Mouse (Mus musculus) hindbrain, postnatal 0 days (tissue): ENCODE measurements at regions not wholly inside any gene's neighbourhood (a gene's known extent, or its start where the extent isn't known, plus 50 kb on each side); places are given as distances from the start of the nearest gene placed in this dataset.

ENCODE experiments used
- ATAC-seq: fragments of 200-750 bp; cut with Nextera tagmentation; 2 replicates; pipeline ENCODE4 v1.8.0; 2017; ENCODE audit warnings: mild to moderate bottlenecking, moderate TSS enrichment, moderate library complexity
- DNase-seq: peaks from one replicate; pipeline ENCODE4 v3.0.0-alpha.2; 2015; ENCODE audit warnings: low spot score
- H3K27ac ChIP-seq: fragments of 300-500 bp; sonication (generic); 2 replicates; pipeline ENCODE4 v1.5.1; 2014; ENCODE audit warnings: mild to moderate bottlenecking
- H3K27me3 ChIP-seq: fragments of 300-500 bp; sonication (generic); 2 replicates; pipeline ENCODE4 v1.6.1; 2014; ENCODE audit warnings: low read length, mixed read lengths; ENCODE audit not compliant: insufficient read depth
- H3K36me3 ChIP-seq: fragments of 300-500 bp; sonication (generic); 2 replicates; pipeline ENCODE4 v1.6.1; 2014; ENCODE audit warnings: low read length, mixed read lengths; ENCODE audit not compliant: insufficient read depth
- H3K4me1 ChIP-seq: fragments of 300-500 bp; sonication (generic); 2 replicates; pipeline ENCODE4 v1.6.1; 2014; ENCODE audit warnings: antibody characterized with exemption, low read length, mixed read lengths; ENCODE audit not compliant: insufficient read depth
- H3K4me2 ChIP-seq: fragments of 300-500 bp; sonication (generic); 2 replicates; pipeline ENCODE4 v1.6.1; 2014; ENCODE audit warnings: low read depth, mild to moderate bottlenecking, low read length, moderate library complexity, mixed read lengths
- H3K4me3 ChIP-seq: fragments of 300-500 bp; sonication (generic); 2 replicates; pipeline ENCODE4 v1.5.1; 2014; ENCODE audit warnings: low read length
- H3K9ac ChIP-seq: fragments of 300-500 bp; sonication (generic); replicated peaks from 2 replicates; pipeline ENCODE4 v1.6.1; 2014; ENCODE audit warnings: mild to moderate bottlenecking, low read length, moderate library complexity, mixed read lengths
- H3K9me3 ChIP-seq: fragments of 300-500 bp; sonication (generic); 2 replicates; pipeline ENCODE4 v1.6.1; 2016; ENCODE audit warnings: low read length, mixed read lengths
- CTCF ChIP-seq: IDR thresholded peaks from 2 replicates; pipeline ENCODE4 v1.5.1; 2016; ENCODE audit warnings: antibody characterized with exemption, control low read depth, low read depth
- WGBS: fragments of 180-500 bp; shearing (Covaris S2); extraction: QIAGEN DNeasy Blood & Tissue Kit; methylation state at CpG from one replicate; pipeline ENCODE4 v1.1.7; 2014; 5-methylcytosine and 5-hydroxymethylcytosine counted together

DNA sequence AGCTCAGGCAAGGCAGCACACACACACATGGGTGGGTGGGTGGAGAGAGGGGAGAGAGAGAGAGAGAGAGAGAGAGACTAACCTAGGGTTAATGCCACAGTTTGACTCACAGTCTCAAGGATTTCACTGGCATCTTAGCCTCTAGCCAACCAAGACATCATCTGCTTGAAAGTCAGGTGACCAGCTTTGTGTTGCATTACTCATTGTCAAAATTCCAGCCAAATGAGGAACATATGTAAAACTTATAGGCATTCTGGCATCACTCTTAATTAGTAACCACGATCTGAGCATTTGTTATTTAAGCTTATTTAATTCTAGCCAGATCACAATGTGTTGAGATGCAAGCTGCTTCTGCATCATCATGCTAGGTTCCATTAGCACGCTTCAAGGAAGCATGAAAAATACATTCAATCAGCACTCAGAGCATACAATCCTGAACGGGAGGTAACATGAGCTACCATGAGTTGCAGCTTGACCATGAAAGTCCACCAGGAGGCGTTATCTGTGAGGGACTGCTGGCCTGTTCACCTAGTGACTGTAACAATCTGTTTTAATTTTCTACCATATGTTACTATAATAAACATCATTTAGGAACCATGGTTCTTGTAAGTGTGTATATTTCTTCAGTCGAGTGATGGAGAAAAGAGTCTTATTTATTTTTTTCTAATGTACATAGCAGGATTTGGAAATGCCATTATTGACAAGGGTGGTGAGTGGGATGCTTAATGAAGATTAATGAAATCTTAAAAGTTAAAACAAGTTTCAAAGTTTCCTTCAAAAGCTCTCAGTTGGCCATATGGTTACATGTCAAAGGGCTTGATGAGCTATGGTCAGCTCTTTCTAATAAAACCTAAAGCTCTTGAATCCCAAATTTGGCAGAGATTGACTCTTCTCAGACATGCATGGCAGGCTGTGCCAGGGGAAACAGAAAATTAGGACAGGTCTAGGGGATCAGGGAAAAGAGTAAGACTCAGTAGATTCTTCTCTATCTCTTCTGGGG is 572.4 kb upstream of the Kif18a start:
- no peaks in the 10 kb centered on the region for H3K27me3 ChIP-seq
- H3K9ac ChIP-seq = no peak overlapping the region
- no peak for ATAC-seq
- no peak for DNase-seq
- 80% methylated on average over 5 of the region's 5 CpGs for WGBS
- no peaks in the 10 kb centered on the region for H3K9me3 ChIP-seq
- no peaks in the 10 kb centered on the region for H3K36me3 ChIP-seq
- no peak for TF ChIP-seq CTCF
- no peak overlapping the region for H3K4me2 ChIP-seq
- no peaks in the 10 kb centered on the region for H3K4me1 ChIP-seq
- H3K27ac ChIP-seq = no peak overlapping the region
- no peak overlapping the region for H3K4me3 ChIP-seq

DNA sequence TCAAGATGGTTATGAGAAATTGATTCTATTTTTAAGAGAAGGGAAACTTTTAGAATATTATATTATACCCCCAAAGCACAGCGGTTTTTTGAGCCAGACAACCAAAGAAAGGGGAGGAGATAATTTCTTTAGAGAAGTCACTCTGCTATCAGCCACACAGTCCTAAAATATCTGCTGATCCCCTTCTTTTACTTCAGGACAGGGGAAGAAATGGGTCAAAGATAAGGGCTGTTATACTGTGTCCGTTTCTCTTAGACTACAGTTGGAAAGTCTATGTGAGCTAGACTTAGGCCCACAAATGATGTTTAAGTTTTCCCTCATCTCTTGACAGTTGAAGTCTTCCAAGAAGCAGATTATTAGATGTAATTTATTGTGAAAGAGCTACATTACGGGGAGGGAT is 538.5 kb upstream of the Kif18a start:
- DNase-seq (no peak), ATAC-seq (no peak)
- H3K9me3 ChIP-seq = no peaks in the 10 kb centered on the region
- H3K4me1 ChIP-seq = no peaks in the 10 kb centered on the region
- H3K4me2 ChIP-seq = no peak overlapping the region
- no peak overlapping the region for H3K9ac ChIP-seq
- no peaks in the 10 kb centered on the region for H3K27me3 ChIP-seq
- no peaks in the 10 kb centered on the region for H3K36me3 ChIP-seq
- WGBS = 88% methylated on average over 3 of the region's 3 CpGs
- TF ChIP-seq CTCF = no peak
- no peak overlapping the region for H3K4me3 ChIP-seq
- no peak overlapping the region for H3K27ac ChIP-seq

DNA sequence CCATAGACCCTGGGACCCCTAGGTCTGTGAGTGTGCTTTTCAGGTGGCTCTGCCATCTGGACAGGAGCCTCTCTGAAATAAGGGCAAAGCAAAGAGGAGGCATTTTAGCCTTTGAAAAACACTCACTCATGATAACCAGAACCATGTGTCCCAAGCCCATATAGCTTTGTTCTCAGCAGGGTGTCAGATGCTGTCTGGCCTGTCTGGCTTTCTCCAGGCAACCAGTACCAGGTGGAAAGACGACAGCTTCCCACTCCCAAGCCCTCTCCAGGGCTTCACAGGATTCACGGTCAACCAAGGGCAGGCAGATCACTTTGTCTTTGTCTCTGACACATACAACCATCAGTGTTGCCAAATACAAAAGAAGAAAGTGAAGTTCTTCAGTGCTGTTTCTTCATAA is 537.0 kb upstream of the Kif18a start:
- Histone ChIP-seq H3K36me3 (no peaks in the 10 kb centered on the region), H3K4me2 (no peak overlapping the region), H3K4me1 (no peaks in the 10 kb centered on the region), H3K9ac (no peak overlapping the region), H3K9me3 (no peaks in the 10 kb centered on the region), H3K27me3 (no peaks in the 10 kb centered on the region), H3K4me3 (no peak overlapping the region), H3K27ac (no peak overlapping the region)
- DNase-seq = no peak
- 37% methylated on average over 2 of the region's 2 CpGs for WGBS
- no peak for ATAC-seq
- no peak for TF ChIP-seq CTCF

DNA sequence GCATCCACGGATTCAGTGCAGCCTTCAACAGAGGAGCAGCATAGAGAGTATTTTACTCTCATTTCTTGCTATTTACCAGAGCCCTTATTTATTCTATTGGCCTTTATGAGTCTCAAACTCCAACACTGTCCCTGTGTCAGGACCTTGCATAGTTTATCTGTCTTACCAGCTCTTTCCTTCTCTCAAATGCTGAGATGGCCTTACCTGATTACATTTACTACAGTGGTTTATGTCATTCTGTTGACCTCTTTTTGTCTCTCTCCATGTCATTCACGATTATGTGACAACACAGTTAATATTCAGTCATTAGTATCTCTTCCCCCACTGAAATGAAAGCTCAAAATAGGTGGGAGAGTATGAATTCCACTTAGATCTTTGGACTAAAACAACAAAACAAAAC is 535.7 kb upstream of the Kif18a start:
- ATAC-seq (no peak), DNase-seq (no peak)
- Histone ChIP-seq H3K9me3 (no peaks in the 10 kb centered on the region), H3K4me1 (no peaks in the 10 kb centered on the region), H3K36me3 (no peaks in the 10 kb centered on the region), H3K27ac (no peak overlapping the region), H3K9ac (no peak overlapping the region), H3K4me2 (no peak overlapping the region), H3K4me3 (no peak overlapping the region), H3K27me3 (no peaks in the 10 kb centered on the region)
- no peak for TF ChIP-seq CTCF
- WGBS = 80% methylated on average over 2 of the region's 2 CpGs

DNA sequence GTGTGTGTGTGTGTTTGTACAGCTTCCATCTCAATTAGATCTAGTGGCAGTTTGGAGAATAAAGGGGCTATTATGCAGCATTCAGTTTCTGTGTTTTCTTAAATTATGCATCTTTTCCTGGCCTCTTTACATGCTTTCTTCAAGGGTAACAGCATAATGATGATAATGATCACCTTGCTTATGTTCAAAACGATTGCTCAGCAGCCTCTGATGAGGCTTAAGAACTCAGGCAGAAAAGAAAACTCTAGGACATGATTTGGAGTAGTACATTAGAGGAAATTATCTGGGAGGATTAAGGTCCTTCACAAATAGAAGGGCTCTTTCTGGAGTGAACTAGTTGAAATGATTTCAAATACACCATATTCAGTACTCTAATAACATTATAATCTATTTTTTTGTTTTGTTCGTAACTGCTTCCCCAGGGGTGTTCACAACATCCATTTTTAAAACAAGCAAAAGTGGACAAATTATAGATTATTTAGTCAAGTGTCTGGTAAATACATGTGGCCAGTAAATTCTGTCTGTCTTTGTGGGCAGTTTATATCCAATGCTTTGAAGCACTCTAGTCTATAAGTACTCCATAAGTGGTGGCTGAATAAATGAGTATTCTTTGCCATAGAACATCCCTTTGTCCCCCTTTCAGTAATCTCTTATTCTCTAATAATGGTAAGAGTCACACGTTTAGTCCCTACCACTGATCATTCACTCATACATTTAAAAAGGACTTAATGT is 526.9 kb upstream of the Kif18a start:
- ATAC-seq = no peak

DNA sequence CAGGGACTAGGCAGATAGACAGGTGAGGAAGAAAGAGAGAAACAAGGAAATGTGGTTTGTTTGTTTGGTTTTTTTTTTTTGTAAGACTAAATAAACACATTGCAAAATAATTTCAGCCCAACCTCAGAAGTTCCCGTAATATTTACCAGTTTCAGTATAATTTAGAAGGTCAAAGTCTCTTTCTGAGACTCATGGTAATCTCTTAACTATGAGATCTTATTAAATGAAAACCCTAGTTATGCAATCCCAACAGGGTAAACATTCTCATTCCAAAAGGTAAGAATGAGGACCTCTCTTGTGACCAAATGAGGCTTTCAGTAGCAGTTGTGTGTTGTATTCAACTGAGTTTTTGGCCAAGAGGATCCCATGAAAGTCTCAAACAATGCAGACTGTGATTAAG is 524.7 kb upstream of the Kif18a start:
- TF ChIP-seq CTCF = no peak
- DNase-seq = no peak
- Histone ChIP-seq H3K36me3 (no peaks in the 10 kb centered on the region), H3K9me3 (no peaks in the 10 kb centered on the region), H3K27me3 (no peaks in the 10 kb centered on the region), H3K4me3 (no peak overlapping the region), H3K4me2 (no peak overlapping the region), H3K9ac (no peak overlapping the region), H3K27ac (no peak overlapping the region), H3K4me1 (no peaks in the 10 kb centered on the region)
- no peak for ATAC-seq
- WGBS = 88% methylated on average over 1 of the region's 1 CpGs

More for the DNA sequence above, 526.9 kb upstream of the Kif18a start:
- H3K4me1 ChIP-seq = no peaks in the 10 kb centered on the region
- no peak overlapping the region for H3K4me2 ChIP-seq
- H3K27ac ChIP-seq = no peak overlapping the region
- H3K27me3 ChIP-seq = no peaks in the 10 kb centered on the region
- DNase-seq = no peak
- 64% methylated on average over 3 of the region's 3 CpGs for WGBS
- H3K36me3 ChIP-seq = no peaks in the 10 kb centered on the region
- no peak overlapping the region for H3K4me3 ChIP-seq
- no peak overlapping the region for H3K9ac ChIP-seq
- H3K9me3 ChIP-seq = no peaks in the 10 kb centered on the region
- no peak for TF ChIP-seq CTCF
